Mouse (Mus musculus) heart, embryonic 14.5 days (tissue): ENCODE measurements around the gene Pax2. TPM values are rescaled to one million over a fixed set of nuclear protein-coding genes. Genes with fewer than 3 reads are reported as not detected.

Source experiments
- ATAC-seq: fragments of 200-750 bp; cut with Nextera tagmentation; 2 replicates; pipeline ENCODE4 v1.8.0; 2017; ENCODE audit warnings: low read depth, moderate TSS enrichment; ENCODE audit not compliant: insufficient number of reproducible peaks, insufficient read depth, low FRiP score
- H3K27ac ChIP-seq, 2 experiments: fragments of 200-500 bp in 1 of 2; fragments of 300-500 bp in 1 of 2; sonication (generic) in 1 of 2; replicated peaks in 1 of 2; 2 replicates each; pipeline ENCODE4 v1.5.1; 2012 to 2014; ENCODE audit warnings: low read depth in 2 of 2, low read length in 2 of 2, control low read depth in 1 of 2, mild to moderate bottlenecking in 1 of 2, mixed read lengths in 1 of 2; ENCODE audit not compliant: control insufficient read depth in 1 of 2, insufficient read depth in 1 of 2
- H3K27me3 ChIP-seq: fragments of 300-500 bp; sonication (generic); 2 replicates; pipeline ENCODE4 v1.6.1; 2014; ENCODE audit warnings: mild to moderate bottlenecking, low read length, control low read depth; ENCODE audit not compliant: control insufficient read depth, insufficient read depth
- H3K36me3 ChIP-seq: fragments of 300-500 bp; sonication (generic); 2 replicates; pipeline ENCODE4 v1.6.1; 2014; ENCODE audit warnings: mild to moderate bottlenecking, control low read depth, low read length, mixed read lengths; ENCODE audit not compliant: control insufficient read depth, insufficient read depth
- H3K4me1 ChIP-seq, 2 experiments: fragments of 200-500 bp in 1 of 2; fragments of 300-500 bp in 1 of 2; sonication (generic) in 1 of 2; 2 replicates each; pipeline ENCODE4 v1.6.1; 2012 to 2014; ENCODE audit warnings: low read length in 2 of 2, control low read depth in 1 of 2, mixed read lengths in 1 of 2; ENCODE audit not compliant: control insufficient read depth in 2 of 2, insufficient read depth in 2 of 2
- H3K4me2 ChIP-seq: fragments of 300-500 bp; sonication (generic); 2 replicates; pipeline ENCODE4 v1.6.1; 2014; ENCODE audit warnings: mild to moderate bottlenecking, low read length
- H3K4me3 ChIP-seq, 2 experiments: fragments of 200-500 bp in 1 of 2; fragments of 300-500 bp in 1 of 2; sonication (generic) in 1 of 2; 2 replicates each; pipeline ENCODE4 v1.5.1; 2012 to 2014; ENCODE audit warnings: low read length in 2 of 2, mild to moderate bottlenecking in 2 of 2, control low read depth in 1 of 2, low read depth in 1 of 2, moderate library complexity in 1 of 2; ENCODE audit not compliant: control insufficient read depth in 1 of 2, insufficient read depth in 1 of 2
- H3K9ac ChIP-seq: fragments of 300-500 bp; sonication (generic); 2 replicates; pipeline ENCODE4 v1.6.1; 2014; ENCODE audit warnings: mild to moderate bottlenecking, low read length
- H3K9me3 ChIP-seq: fragments of 300-500 bp; sonication (generic); 2 replicates; pipeline ENCODE4 v1.6.1; 2016; ENCODE audit warnings: low read length, control low read depth; ENCODE audit not compliant: control insufficient read depth
- WGBS: fragments of 180-500 bp; shearing (Covaris S2); extraction: QIAGEN DNeasy Blood & Tissue Kit; methylation state at CpG from one replicate; pipeline ENCODE4 v1.1.7; 2014; 5-methylcytosine and 5-hydroxymethylcytosine counted together
- polyA plus RNA-seq: library from polyadenylated mRNA; unstranded; fragments of >200 nt; fragmentation: Nextera tagmentation; extraction: Ambion mirVana; gene quantifications from 2 replicates; pipeline ENCODE4 v1.2.1, GENCODE M21; 2014

Pax2 gene
- polyA plus RNA-seq, 1 experiment from 2014 or later: not detected

GRCm38 (mm10) chr19:44797110-44798060, 41.5 kb downstream of the Pax2 start:
- Histone ChIP-seq H3K9me3 (no peaks in the 10 kb centered on the region), H3K36me3 (no peaks in the 10 kb centered on the region), H3K4me2 (no peak overlapping the region), H3K27me3 (no peaks in the 10 kb centered on the region; the same call in none of the 2 replicates), H3K27ac (no peak overlapping the region), H3K9ac (no peak overlapping the region), H3K4me1 (peaks cover 8 to 12% of the 10 kb centered on the region in 2 experiments; a peak in 3 of 4 replicates), H3K4me3 (no peak overlapping the region)
- 25% methylated on average over 21 of the region's 21 CpGs for WGBS
- ATAC-seq: no peak

- Histone ChIP-seq H3K9me3 (no peaks in the 10 kb centered on the region), H3K4me1 (peaks cover 8 to 12% of the 10 kb centered on the region in 2 experiments; a peak in 3 of 4 replicates), H3K36me3 (no peaks in the 10 kb centered on the region), H3K27me3 (no peaks in the 10 kb centered on the region; the same call in 1 of the 2 replicates), H3K4me2 (no peak overlapping the region), H3K4me3 (no peak overlapping the region), H3K27ac (no peak overlapping the region), H3K9ac (no peak overlapping the region)
- no peak for ATAC-seq
- 83% methylated on average over 6 of the region's 6 CpGs for WGBS
Observed at GRCm38 (mm10) chr19:44798731-44799130, 42.9 kb downstream of the Pax2 start.

- H3K27me3 ChIP-seq: no peaks in the 10 kb centered on the region; the same call in 1 of the 2 replicates
- H3K4me3 ChIP-seq: no peak overlapping the region
- H3K9me3 ChIP-seq: no peaks in the 10 kb centered on the region
- H3K36me3 ChIP-seq: no peaks in the 10 kb centered on the region
- no peak for ATAC-seq
- H3K4me2 ChIP-seq: no peak overlapping the region
- H3K9ac ChIP-seq: no peak overlapping the region
- WGBS: 60% methylated on average over 5 of the region's 5 CpGs
- H3K4me1 ChIP-seq: peaks cover 8 to 12% of the 10 kb centered on the region in 2 experiments; a peak in 3 of 4 replicates
- no peak overlapping the region for H3K27ac ChIP-seq
Observed at GRCm38 (mm10) chr19:44799156-44799555, 43.3 kb downstream of the Pax2 start.

- peaks cover 8 to 12% of the 10 kb centered on the region in 2 experiments; a peak in 3 of 4 replicates for H3K4me1 ChIP-seq
- no peak overlapping the region for H3K9ac ChIP-seq
- no peak overlapping the region for H3K27ac ChIP-seq
- ATAC-seq: no peak
- H3K4me3 ChIP-seq: no peak overlapping the region
- H3K4me2 ChIP-seq: no peak overlapping the region
- H3K36me3 ChIP-seq: no peaks in the 10 kb centered on the region
- H3K27me3 ChIP-seq: no peaks in the 10 kb centered on the region; the same call in none of the 2 replicates
- WGBS: 57% methylated on average over 6 of the region's 6 CpGs
- H3K9me3 ChIP-seq: no peaks in the 10 kb centered on the region
Observed at GRCm38 (mm10) chr19:44800327-44800726, 44.5 kb downstream of the Pax2 start.

- Histone ChIP-seq H3K4me2 (no peak overlapping the region), H3K36me3 (no peaks in the 10 kb centered on the region), H3K9me3 (no peaks in the 10 kb centered on the region), H3K4me1 (peaks cover 0 to 3% of the 10 kb centered on the region in 2 experiments; a peak in 1 of 4 replicates), H3K4me3 (no peak overlapping the region), H3K27ac (no peak overlapping the region), H3K9ac (no peak overlapping the region), H3K27me3 (peaks cover 30% of the 10 kb centered on the region)
- ATAC-seq: no peak
- WGBS: 8% methylated on average over 7 of the region's 8 CpGs
Observed at GRCm38 (mm10) chr19:44808734-44809133, 52.9 kb downstream of the Pax2 start.

GRCm38 (mm10) chr19:44812666-44813429, 57.0 kb downstream of the Pax2 start:
- Histone ChIP-seq H3K9ac (no peak overlapping the region), H3K27me3 (peaks cover 18% of the 10 kb centered on the region), H3K4me2 (no peak overlapping the region), H3K36me3 (no peaks in the 10 kb centered on the region), H3K4me1 (no peaks in the 10 kb centered on the region), H3K27ac (no peak overlapping the region), H3K9me3 (no peaks in the 10 kb centered on the region), H3K4me3 (no peak overlapping the region)
- ATAC-seq: no peak
- 57% methylated on average over 13 of the region's 13 CpGs for WGBS

GRCm38 (mm10) chr19:44815111-44815510, 59.3 kb downstream of the Pax2 start:
- ATAC-seq: no peak

More at GRCm38 (mm10) chr19:44815111-44815510, 59.3 kb downstream of the Pax2 start:
- Histone ChIP-seq H3K27ac (no peak overlapping the region), H3K4me3 (no peak overlapping the region), H3K9me3 (no peaks in the 10 kb centered on the region), H3K27me3 (peaks cover 17% of the 10 kb centered on the region), H3K9ac (no peak overlapping the region), H3K4me1 (no peaks in the 10 kb centered on the region), H3K4me2 (no peak overlapping the region), H3K36me3 (no peaks in the 10 kb centered on the region)
- 73% methylated on average over 3 of the region's 3 CpGs for WGBS
